ENCODE assay signal across 28 mouse cellular contexts in the genomic region with DNA sequence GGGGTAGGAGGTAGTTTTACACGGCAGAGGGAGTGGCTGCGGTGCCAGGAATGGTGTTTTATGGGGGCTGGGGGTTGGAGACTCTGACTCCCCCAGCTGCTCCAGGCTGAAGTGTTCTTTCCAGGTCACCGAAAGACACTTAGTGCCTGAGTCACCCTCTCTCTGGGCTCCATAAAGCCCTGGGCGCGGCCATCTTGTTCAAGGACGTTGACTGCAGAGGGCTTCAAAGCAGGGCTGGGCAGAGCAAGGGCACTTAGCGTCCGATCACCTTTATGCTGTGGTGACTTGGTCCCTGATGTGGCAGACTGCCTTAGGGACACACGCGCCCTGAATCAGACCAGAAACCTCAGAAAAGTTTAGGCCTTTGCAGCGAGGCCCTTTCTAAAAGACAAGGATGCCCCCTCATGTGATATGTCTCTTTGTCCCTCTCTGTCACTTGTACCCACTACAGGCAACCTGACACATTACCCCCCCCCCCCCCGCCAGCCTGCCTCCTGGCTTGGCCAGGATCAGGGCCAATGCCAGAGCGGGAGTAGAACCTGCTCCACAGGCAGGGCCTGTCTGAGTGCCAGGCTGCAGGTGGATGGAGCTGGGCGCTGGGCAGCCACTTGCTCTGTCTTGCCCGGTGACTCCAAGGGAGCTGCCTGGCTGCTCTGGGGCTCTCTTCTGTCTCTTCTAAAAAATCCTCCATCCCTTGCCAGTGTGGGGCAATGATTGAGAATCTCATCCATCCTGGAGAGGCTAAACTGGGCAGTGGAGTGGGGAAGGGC. TPM values are rescaled to one million over a fixed set of nuclear protein-coding genes. Genes with fewer than 3 reads are reported as not detected.
A peak's percentile ranks its signal among the peaks of the same experiment; 100 is the strongest.
DNase-seq lines count a peak whose midpoint lies in the region; ATAC-seq and TF ChIP-seq lines count a peak whose summit lies in the region.
"Had no signal": no experiment of that assay in that cellular context is flagged by ENCODE, and none has a peak within 500 bp of the region (broad histone marks: within the 10 kb centered on the region; RNA-seq: fewer than 3 reads in every experiment).

No protein-coding gene starts in this region.

- 79% methylated on average over 15 of the region's 15 CpGs for WGBS in stomach, embryonic 16.5 days
- 75% methylated on average over 15 of the region's 15 CpGs for WGBS in stomach, postnatal 0 days
- 77% methylated on average over 15 of the region's 15 CpGs for WGBS in limb, embryonic 14.5 days

- H3K36me3 ChIP-seq in stomach, embryonic 16.5 days (ENCODE audit: control insufficient read depth, insufficient read depth, low read length) = no peaks in the 10 kb centered on the region
- no peaks in the 10 kb centered on the region for H3K36me3 ChIP-seq in stomach, postnatal 0 days (ENCODE audit: control insufficient read depth, insufficient read depth, low read length)
- H3K36me3 ChIP-seq in limb, embryonic 14.5 days (ENCODE audit: control insufficient read depth, insufficient read depth, low read length) = no peaks in the 10 kb centered on the region
- H3K36me3 ChIP-seq: embryonic facial prominence, embryonic 15.5 days; forebrain, embryonic 10.5 days; G1E; heart, embryonic 12.5 days; hindbrain, embryonic 15.5 days had no signal

- DNase-seq in adrenal gland, adult (ENCODE audit: inconsistent age in 2 of 2, low spot score in 1 of 2) = peak; percentile 73 to 76
- DNase-seq in adrenal gland, adult 8-10 months = no peak
- no peak for DNase-seq in stomach, postnatal 0 days (ENCODE audit: low spot score)
- DNase-seq in adrenal gland, postnatal 14 days = peak; percentile 68
- no peak for DNase-seq in limb, embryonic 14.5 days (ENCODE audit: low spot score)
- no peak for DNase-seq in liver
- DNase-seq: B cell, adult 2 months; cerebellum, adult 11 months; cerebellum, adult 8-10 months; embryo, embryonic 11 days; gastrocnemius, adult 2 months; gastrocnemius, postnatal 25 days; heart, postnatal 36 days had no signal

- no peak overlapping the region for H3K4me2 ChIP-seq in stomach, embryonic 16.5 days (ENCODE audit: low read depth, low read length)
- H3K4me2 ChIP-seq in stomach, postnatal 0 days (replicated peaks; ENCODE audit: low read depth) = no peak overlapping the region
- no peak overlapping the region for H3K4me2 ChIP-seq in limb, embryonic 14.5 days (replicated peaks; ENCODE audit: low read depth, low read length, severe bottlenecking)
- H3K4me2 ChIP-seq: embryonic facial prominence, embryonic 15.5 days; heart, embryonic 12.5 days; hindbrain, embryonic 15.5 days had no signal

- ATAC-seq in stomach, embryonic 16.5 days (ENCODE audit: insufficient read depth, low FRiP score) = 0 out of 2 replicates have a peak, but pooled peaks have one; percentile 11
- no peak for ATAC-seq in stomach, postnatal 0 days (ENCODE audit: low FRiP score, low TSS enrichment)
- ATAC-seq in limb, embryonic 14.5 days (ENCODE audit: low FRiP score, low read depth) = no peak
- ATAC-seq: CD4-positive, CD25-positive, alpha-beta regulatory T cell, adult 4 months; forebrain, embryonic 14.5 days had no signal

- H3K9ac ChIP-seq in stomach, embryonic 16.5 days (ENCODE audit: low read length) = no peak overlapping the region
- no peak overlapping the region for H3K9ac ChIP-seq in stomach, postnatal 0 days (ENCODE audit: low read length)
- 0 out of 2 replicates have a peak overlapping the region, but pooled peaks have one; percentile 7 for H3K9ac ChIP-seq in limb, embryonic 14.5 days (ENCODE audit: low read depth, low read length, severe bottlenecking)
- H3K9ac ChIP-seq: embryonic facial prominence, embryonic 15.5 days; heart, embryonic 12.5 days; hindbrain, embryonic 15.5 days had no signal

- H3K27me3 ChIP-seq in stomach, embryonic 16.5 days (ENCODE audit: control insufficient read depth, insufficient read depth, low read length) = no peaks in the 10 kb centered on the region
- H3K27me3 ChIP-seq in stomach, postnatal 0 days (ENCODE audit: control insufficient read depth, insufficient read depth, low read length) = no peaks in the 10 kb centered on the region
- H3K27me3 ChIP-seq in limb, embryonic 14.5 days (ENCODE audit: control insufficient read depth, insufficient read depth, low read length) = no peaks in the 10 kb centered on the region
- H3K27me3 ChIP-seq: embryonic facial prominence, embryonic 15.5 days; hindbrain, embryonic 15.5 days had no signal

- H3K27ac ChIP-seq in stomach, embryonic 16.5 days (ENCODE audit: low read length) = peak overlapping the region; percentile 59; the same call in 1 of the 2 replicates
- no peak overlapping the region for H3K27ac ChIP-seq in stomach, postnatal 0 days (replicated peaks)
- no peak overlapping the region for H3K27ac ChIP-seq in limb, embryonic 14.5 days (replicated peaks; ENCODE audit: low read depth, low read length)
- H3K27ac ChIP-seq: embryonic facial prominence, embryonic 15.5 days; forebrain, embryonic 10.5 days; gastrocnemius, adult 2 months; hindbrain, embryonic 15.5 days had no signal

- H3K4me3 ChIP-seq in stomach, embryonic 16.5 days (replicated peaks; ENCODE audit: low read length) = no peak overlapping the region
- H3K4me3 ChIP-seq in stomach, postnatal 0 days (ENCODE audit: low read depth, low read length) = no peak overlapping the region
- no peak overlapping the region for H3K4me3 ChIP-seq in limb, embryonic 14.5 days (replicated peaks; ENCODE audit: low read length)
- H3K4me3 ChIP-seq: embryonic facial prominence, embryonic 15.5 days; erythroblast, embryonic 14.5 days; forebrain, embryonic 10.5 days; gastrocnemius, adult 2 months; heart, embryonic 12.5 days; hindbrain, embryonic 15.5 days had no signal

- no peak for TF ChIP-seq CTCF in stomach, postnatal 0 days (IDR thresholded peaks at IDR 0.05; ENCODE audit: low read depth)

- H3K9me3 ChIP-seq in stomach, embryonic 16.5 days (replicated peaks; ENCODE audit: control insufficient read depth, low read length) = no peaks in the 10 kb centered on the region
- no peaks in the 10 kb centered on the region for H3K9me3 ChIP-seq in stomach, postnatal 0 days (ENCODE audit: control insufficient read depth, low read length)
- H3K9me3 ChIP-seq in limb, embryonic 14.5 days (ENCODE audit: control insufficient read depth, low read length) = no peaks in the 10 kb centered on the region
- H3K9me3 ChIP-seq: embryonic facial prominence, embryonic 15.5 days; forebrain, embryonic 10.5 days; G1E; heart, embryonic 12.5 days; hindbrain, embryonic 15.5 days had no signal

- TF ChIP-seq EP300 in stomach, postnatal 0 days (optimal IDR thresholded peaks at IDR 0.05) = no peak

- H3K4me1 ChIP-seq in stomach, embryonic 16.5 days (ENCODE audit: control insufficient read depth, insufficient read depth, low read length) = no peaks in the 10 kb centered on the region; the same call in 1 of the 2 replicates
- no peaks in the 10 kb centered on the region; the same call in 1 of the 2 replicates for H3K4me1 ChIP-seq in stomach, postnatal 0 days (replicated peaks; ENCODE audit: control insufficient read depth, insufficient read depth)
- peaks cover 12% of the 10 kb centered on the region for H3K4me1 ChIP-seq in limb, embryonic 14.5 days (ENCODE audit: control insufficient read depth, insufficient read depth, low read length)
- H3K4me1 ChIP-seq: heart, embryonic 12.5 days had no signal

- TF ChIP-seq POLR2A in limb, embryonic 14.5 days (IDR thresholded peaks at IDR 0.05; ENCODE audit: borderline replicate concordance, extremely low read depth, insufficient read depth, insufficient read length) = no peak

RNA-seq across cellular contexts. Expression of a gene that starts 18.7 kb away (rescaled TPM):
- total RNA-seq in adrenal gland, adult 8-10 months (2022) = under 1 TPM; 0.20 to 0.77 (median 0.31) TPM
- polyA plus RNA-seq in stomach, embryonic 16.5 days (2015; fragmentation: Nextera tagmentation; extraction: Ambion mirVana) = 1.6 and 2.7 TPM in 2 replicates
- 1.9 and 2.6 TPM in 2 replicates for polyA plus RNA-seq in stomach, postnatal 0 days (2015; fragmentation: Nextera tagmentation; extraction: Ambion mirVana)
- total RNA-seq in adrenal gland, postnatal 14 days (2021) = 0.15 TPM in 1 of 2 replicates, not detected in the other
- 0.96 and 1.1 TPM in 2 replicates for polyA plus RNA-seq in limb, embryonic 14.5 days (2012; rRNA removed)
- 1.9 and 2.0 TPM in 2 replicates for polyA plus RNA-seq in limb, embryonic 14.5 days (2014; fragmentation: Nextera tagmentation; extraction: Ambion mirVana)
- total RNA-seq: common myeloid progenitor, adult 5-6 weeks; gastrocnemius, adult 2 months; gastrocnemius, postnatal 25 days; granulocyte monocyte progenitor cell, adult 5-6 weeks; heart, adult 8-10 months; heart, postnatal 36 days had no signal
- polyA plus RNA-seq: erythroblast, embryonic 14.5 days; forebrain, embryonic 10.5 days; forebrain, embryonic 14.5 days; G1E; heart, embryonic 12.5 days; hindbrain, embryonic 15.5 days had no signal

RNA-seq across cellular contexts. Expression of a gene that starts 24.4 kb away (rescaled TPM):
- 10 to 100 TPM; 45.1 to 60.9 (median 53.0) TPM for total RNA-seq in adrenal gland, adult 8-10 months (2022)
- polyA plus RNA-seq in stomach, embryonic 16.5 days (2015; fragmentation: Nextera tagmentation; extraction: Ambion mirVana) = 24.3 and 27.5 TPM in 2 replicates
- 26.5 and 27.9 TPM in 2 replicates for polyA plus RNA-seq in stomach, postnatal 0 days (2015; fragmentation: Nextera tagmentation; extraction: Ambion mirVana)
- total RNA-seq in adrenal gland, postnatal 14 days (2021) = 24.4 and 26.8 TPM in 2 replicates
- 114 and 143 TPM in 2 replicates for polyA plus RNA-seq in limb, embryonic 14.5 days (2012; rRNA removed)
- 55.7 and 66.9 TPM in 2 replicates for polyA plus RNA-seq in limb, embryonic 14.5 days (2014; fragmentation: Nextera tagmentation; extraction: Ambion mirVana)

RNA-seq across cellular contexts. Expression of a gene that starts 39.4 kb away (rescaled TPM):
- 10 to 100 TPM; 83.3 to 84.7 (median 83.9) TPM for total RNA-seq in adrenal gland, adult 8-10 months (2022)
- 67.4 and 80.9 TPM in 2 replicates for polyA plus RNA-seq in stomach, embryonic 16.5 days (2015; fragmentation: Nextera tagmentation; extraction: Ambion mirVana)
- 36.2 and 38.7 TPM in 2 replicates for polyA plus RNA-seq in stomach, postnatal 0 days (2015; fragmentation: Nextera tagmentation; extraction: Ambion mirVana)
- 43.0 and 47.6 TPM in 2 replicates for total RNA-seq in adrenal gland, postnatal 14 days (2021)
- polyA plus RNA-seq in limb, embryonic 14.5 days (2012; rRNA removed) = 95.5 and 135 TPM in 2 replicates
- 79.7 and 88.4 TPM in 2 replicates for polyA plus RNA-seq in limb, embryonic 14.5 days (2014; fragmentation: Nextera tagmentation; extraction: Ambion mirVana)

RNA-seq across cellular contexts. Expression of a gene that starts 44.9 kb away (rescaled TPM):
- total RNA-seq in adrenal gland, adult 8-10 months (2022) = 10 to 100 TPM; 23.4 to 54.0 (median 37.5) TPM
- polyA plus RNA-seq in stomach, embryonic 16.5 days (2015; fragmentation: Nextera tagmentation; extraction: Ambion mirVana) = 25.6 and 37.3 TPM in 2 replicates
- 15.0 and 17.1 TPM in 2 replicates for polyA plus RNA-seq in stomach, postnatal 0 days (2015; fragmentation: Nextera tagmentation; extraction: Ambion mirVana)
- total RNA-seq in adrenal gland, postnatal 14 days (2021) = 8.8 and 9.2 TPM in 2 replicates
- 9.2 and 11.9 TPM in 2 replicates for polyA plus RNA-seq in limb, embryonic 14.5 days (2012; rRNA removed)
- polyA plus RNA-seq in limb, embryonic 14.5 days (2014; fragmentation: Nextera tagmentation; extraction: Ambion mirVana) = 8.3 and 11.3 TPM in 2 replicates

RNA-seq across cellular contexts. Expression of a gene that starts 54.4 kb away (rescaled TPM):
- total RNA-seq in adrenal gland, adult 8-10 months (2022) = not detected
- polyA plus RNA-seq in stomach, embryonic 16.5 days (2015; fragmentation: Nextera tagmentation; extraction: Ambion mirVana) = 0.25 and 0.56 TPM in 2 replicates
- polyA plus RNA-seq in stomach, postnatal 0 days (2015; fragmentation: Nextera tagmentation; extraction: Ambion mirVana) = 0.23 and 0.39 TPM in 2 replicates
- total RNA-seq in adrenal gland, postnatal 14 days (2021) = not detected in 2 replicates
- 0.03 TPM in 1 of 2 replicates, not detected in the other for polyA plus RNA-seq in limb, embryonic 14.5 days (2012; rRNA removed)
- 0.10 TPM in 1 of 2 replicates, not detected in the other for polyA plus RNA-seq in limb, embryonic 14.5 days (2014; fragmentation: Nextera tagmentation; extraction: Ambion mirVana)
- total RNA-seq: common myeloid progenitor, adult 5-6 weeks; G1E; gastrocnemius, adult 2 months; gastrocnemius, postnatal 25 days; granulocyte monocyte progenitor cell, adult 5-6 weeks; heart, adult 8-10 months; heart, postnatal 36 days had no signal
- polyA plus RNA-seq: brain, embryonic 14.5 days; CD4-positive, CD25-positive, alpha-beta regulatory T cell, adult 4 months; embryonic facial prominence, embryonic 11.5 days; erythroblast, embryonic 14.5 days; forebrain, embryonic 10.5 days; forebrain, embryonic 14.5 days; G1E; heart, embryonic 12.5 days; hindbrain, embryonic 11.5 days; hindbrain, embryonic 15.5 days had no signal

Comparison
In these comparisons a context has a peak if more than half of its experiments do, and no peak if none do; other contexts are left out.
1. DNase-seq: peak in adrenal gland, adult (2 of 2) and adrenal gland, postnatal 14 days (single experiment); none in adrenal gland, adult 8-10 months (single experiment), stomach, postnatal 0 days (single experiment), limb, embryonic 14.5 days (single experiment) and liver (single experiment).